Mouse (Mus musculus) spleen, adult 10 weeks (tissue): Measurements from ENCODE around the gene 9230102O04Rik. TPM values are rescaled to one million over a fixed set of nuclear protein-coding genes. Genes with fewer than 3 reads are reported as not detected.

Experiments
- polyA plus RNA-seq: library from polyadenylated mRNA; stranded (reverse); fragments of 350-450 nt; fragmentation: Illumina TruSeq; extraction: RNeasy Lipid Tissue Mini Kit (QIAGEN cat#74804); gene quantifications from one replicate; pipeline ENCODE4 v1.2.3, GENCODE M21; 2015; ENCODE audit warnings: low replicate concordance; ENCODE audit not compliant: insufficient read depth

Gene 9230102O04Rik
- not detected for polyA plus RNA-seq

DNA sequence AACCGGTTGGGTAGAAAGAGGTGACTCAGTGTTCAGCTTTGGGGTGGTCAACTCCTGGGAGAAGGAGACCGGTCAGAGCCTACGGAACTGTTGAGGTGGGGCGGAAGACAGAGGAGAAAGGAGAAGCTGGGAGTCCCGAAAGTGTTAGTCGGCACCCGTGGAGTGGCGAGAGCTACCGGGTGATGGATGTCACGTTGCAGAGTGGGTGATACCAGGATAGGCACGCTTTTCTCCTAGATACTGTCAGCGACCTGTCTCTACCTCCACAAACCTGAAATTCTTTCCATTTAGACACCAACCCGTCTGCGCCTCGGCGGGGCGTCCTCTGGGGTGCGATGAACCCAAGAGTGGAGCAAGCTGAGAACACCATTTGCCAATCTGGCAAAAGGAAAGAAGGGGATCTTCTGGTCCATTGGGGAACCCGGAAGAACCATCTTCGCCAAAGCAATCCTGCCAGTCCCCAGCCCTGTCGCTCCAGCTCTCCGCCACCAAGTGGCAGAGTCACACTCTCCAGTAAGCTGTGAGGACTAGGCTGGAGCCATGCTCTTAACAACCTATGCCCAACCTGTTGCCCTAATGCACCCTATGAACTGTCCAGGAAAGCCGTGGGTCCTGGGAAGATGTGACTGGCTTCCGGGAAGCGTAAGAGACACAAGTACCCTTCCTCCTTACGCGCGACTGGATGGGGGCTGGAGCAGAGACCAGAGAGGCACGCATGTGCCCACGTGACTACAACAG, at the start of gene 9230102O04Rik:
9230102O04Rik (minus strand) TSS at position 628 of the 738 bp plus-strand sequence.

GRCm38 (mm10) chr2:9889651-9890183, 377 bp upstream of the 9230102O04Rik start, which contains the start of gene Gata3:
Gata3 (minus strand) TSS chr2:9890034.

GRCm38 (mm10) chr2:9881051-9881591, 8.2 kb downstream of the 9230102O04Rik start, which contains the start of gene 4930412O13Rik:
4930412O13Rik (plus strand) TSS chr2:9881252.

Other genes with a start within 250 kb of the 9230102O04Rik start
- gene 4930412O13Rik, start 8.3 kb downstream of the 9230102O04Rik start, polyA plus RNA-seq: not detected
- 4.2 TPM for gene Gata3, start 494 bp upstream of the 9230102O04Rik start, polyA plus RNA-seq
- gene Taf3, start 159.1 kb upstream of the 9230102O04Rik start, polyA plus RNA-seq: 10.6 TPM
- gene Atp5c1, start 191.0 kb upstream of the 9230102O04Rik start, polyA plus RNA-seq: 333 TPM
- gene Kin, start 191.1 kb upstream of the 9230102O04Rik start, polyA plus RNA-seq: 42.0 TPM
- gene Itih2, start 241.9 kb upstream of the 9230102O04Rik start, polyA plus RNA-seq: not detected